Mouse (Mus musculus) olfactory bulb, adult 2 months (tissue): Measurements from ENCODE around the gene Gprc6a. TPM values are rescaled to one million over a fixed set of nuclear protein-coding genes. Genes with fewer than 3 reads are reported as not detected.

Experiments used
- H3K27ac ChIP-seq: fragments of 200-500 bp; 2 replicates; pipeline ENCODE4 v1.5.1; 2012; ENCODE audit warnings: low read depth, low read length; ENCODE audit not compliant: insufficient read depth
- H3K4me1 ChIP-seq: fragments of 200-500 bp; 2 replicates; pipeline ENCODE4 v1.6.1; 2012; ENCODE audit warnings: low read length; ENCODE audit not compliant: control insufficient read depth, insufficient read depth
- H3K4me3 ChIP-seq: fragments of 200-500 bp; 2 replicates; pipeline ENCODE4 v1.5.1; 2012; ENCODE audit warnings: mild to moderate bottlenecking, low read depth, low read length, moderate library complexity; ENCODE audit not compliant: insufficient read depth
- CTCF ChIP-seq: fragments of 200-500 bp; IDR thresholded peaks from 2 replicates; pipeline ENCODE4 v1.5.1; 2012; ENCODE audit warnings: low read depth, mild to moderate bottlenecking, low read length, moderate library complexity; ENCODE audit not compliant: insufficient read depth
- POLR2A ChIP-seq: fragments of 200-500 bp; IDR thresholded peaks from 2 replicates; pipeline ENCODE4 v1.6.1; 2012; ENCODE audit warnings: mild to moderate bottlenecking, low read depth, low read length, moderate library complexity; ENCODE audit not compliant: insufficient read depth
- WGBS: fragments of 180-500 bp; shearing (Covaris S2); methylation state at CpG from one replicate; pipeline ENCODE4 v1.1.7; 2018; 5-methylcytosine and 5-hydroxymethylcytosine counted together
- polyA plus RNA-seq: library from polyadenylated mRNA; stranded (reverse); fragments of >200 nt; gene quantifications from 2 replicates; pipeline ENCODE4 v1.2.4, GENCODE M21; 2012; ENCODE audit warnings: low replicate concordance; ENCODE audit not compliant: missing spikeins, insufficient read depth, insufficient read length

Gene Gprc6a
- polyA plus RNA-seq: not detected in 2 replicates

GRCm38 (mm10) chr10:51631411-51632136 lies at the start of gene Gprc6a:
Gprc6a (minus strand) TSS chr10:51631461.
- H3K4me1 ChIP-seq: no peaks in the 10 kb centered on the region
- no peak within 1 kb of the TSS for H3K4me3 ChIP-seq
- WGBS: 39% methylated on average over 8 of the region's 8 CpGs
- no peak for TF ChIP-seq POLR2A
- TF ChIP-seq CTCF: no peak
- H3K27ac ChIP-seq: no peak within 1 kb of the TSS

- Histone ChIP-seq H3K4me1 (peaks cover 10% of the 10 kb centered on the region), H3K27ac (no peak overlapping the region), H3K4me3 (no peak overlapping the region)
- no peak for TF ChIP-seq POLR2A
- no peak for TF ChIP-seq CTCF
- 11% methylated on average over 10 of the region's 10 CpGs for WGBS
Measured at GRCm38 (mm10) chr10:51678251-51678639, 47.0 kb upstream of the Gprc6a start.

GRCm38 (mm10) chr10:51677548-51678250 lies 46.4 kb upstream of the Gprc6a start, which contains the start of gene Rfx6:
Rfx6 (plus strand) TSS chr10:51677756.
- TF ChIP-seq POLR2A (no peak), CTCF (no peak)
- Histone ChIP-seq H3K4me3 (peak within 1 kb of the TSS; percentile 30), H3K4me1 (peaks cover 10% of the 10 kb centered on the region), H3K27ac (no peak within 1 kb of the TSS)
- 1% methylated on average over 38 of the region's 38 CpGs for WGBS

GRCm38 (mm10) chr10:51672082-51672779 lies 41.0 kb upstream of the Gprc6a start:
- Histone ChIP-seq H3K4me3 (no peak overlapping the region), H3K4me1 (no peaks in the 10 kb centered on the region), H3K27ac (no peak overlapping the region)
- WGBS: 62% methylated on average over 1 of the region's 1 CpGs
- TF ChIP-seq CTCF: no peak
- no peak for TF ChIP-seq POLR2A

GRCm38 (mm10) chr10:51671583-51671982 lies 40.3 kb upstream of the Gprc6a start:
- 83% methylated on average over 4 of the region's 4 CpGs for WGBS
- TF ChIP-seq CTCF (no peak), POLR2A (no peak)
- Histone ChIP-seq H3K27ac (no peak overlapping the region), H3K4me3 (no peak overlapping the region), H3K4me1 (no peaks in the 10 kb centered on the region)

- TF ChIP-seq POLR2A (no peak), CTCF (no peak)
- no peaks in the 10 kb centered on the region for H3K4me1 ChIP-seq
- H3K4me3 ChIP-seq: no peak overlapping the region
- no peak overlapping the region for H3K27ac ChIP-seq
Measured at GRCm38 (mm10) chr10:51669334-51669733, 38.1 kb upstream of the Gprc6a start.

- H3K4me1 ChIP-seq: no peaks in the 10 kb centered on the region
- TF ChIP-seq POLR2A: no peak
- no peak for TF ChIP-seq CTCF
- H3K4me3 ChIP-seq: no peak overlapping the region
- 79% methylated on average over 1 of the region's 1 CpGs for WGBS
- H3K27ac ChIP-seq: no peak overlapping the region
Measured at GRCm38 (mm10) chr10:51657324-51657723, 26.1 kb upstream of the Gprc6a start.

GRCm38 (mm10) chr10:51649506-51650221 lies 18.4 kb upstream of the Gprc6a start:
- no peak overlapping the region for H3K27ac ChIP-seq
- H3K4me3 ChIP-seq: no peak overlapping the region
- WGBS: 73% methylated on average over 3 of the region's 3 CpGs
- no peaks in the 10 kb centered on the region for H3K4me1 ChIP-seq
- no peak for TF ChIP-seq CTCF
- TF ChIP-seq POLR2A: no peak

- 82% methylated on average over 3 of the region's 3 CpGs for WGBS
- H3K27ac ChIP-seq: no peak overlapping the region
- TF ChIP-seq CTCF: no peak
- TF ChIP-seq POLR2A: no peak
- no peak overlapping the region for H3K4me3 ChIP-seq
- no peaks in the 10 kb centered on the region for H3K4me1 ChIP-seq
Measured at GRCm38 (mm10) chr10:51621193-51621592, 10.1 kb downstream of the Gprc6a start.
